Mouse (Mus musculus) midbrain, embryonic 14.5 days (tissue): ENCODE data around the gene Wdr74. TPM values are rescaled to one million over a fixed set of nuclear protein-coding genes. Genes with fewer than 3 reads are reported as not detected.

Experiments
- ATAC-seq: fragments of 200-750 bp; cut with Nextera tagmentation; 2 replicates; pipeline ENCODE4 v1.8.0; 2017; ENCODE audit warnings: moderate number of reproducible peaks, moderate library complexity; ENCODE audit not compliant: low FRiP score, low TSS enrichment
- DNase-seq: peaks from one replicate; pipeline ENCODE4 v3.0.0-alpha.2; 2015
- H3K27ac ChIP-seq: fragments of 300-500 bp; sonication (generic); replicated peaks from 2 replicates; pipeline ENCODE4 v1.5.1; 2014; ENCODE audit warnings: mild to moderate bottlenecking, low read depth, low read length, moderate library complexity
- H3K27me3 ChIP-seq: fragments of 300-500 bp; sonication (generic); 2 replicates; pipeline ENCODE4 v1.6.1; 2014; ENCODE audit warnings: low read length, control low read depth, mixed read lengths; ENCODE audit not compliant: control insufficient read depth, insufficient read depth
- H3K36me3 ChIP-seq: fragments of 300-500 bp; sonication (generic); 2 replicates; pipeline ENCODE4 v1.6.1; 2014; ENCODE audit warnings: low read length, control low read depth; ENCODE audit not compliant: control insufficient read depth, insufficient read depth
- H3K4me1 ChIP-seq: fragments of 300-500 bp; sonication (generic); 2 replicates; pipeline ENCODE4 v1.6.1; 2014; ENCODE audit warnings: mild to moderate bottlenecking, antibody characterized with exemption, low read length, control low read depth; ENCODE audit not compliant: control insufficient read depth, insufficient read depth
- H3K4me2 ChIP-seq: fragments of 300-500 bp; sonication (generic); 2 replicates; pipeline ENCODE4 v1.6.1; 2014; ENCODE audit warnings: mild to moderate bottlenecking, low read length, moderate library complexity
- H3K4me3 ChIP-seq: fragments of 300-500 bp; sonication (generic); replicated peaks from 2 replicates; pipeline ENCODE4 v1.5.1; 2014; ENCODE audit warnings: low read depth, low read length
- H3K9ac ChIP-seq: fragments of 300-500 bp; sonication (generic); replicated peaks from 2 replicates; pipeline ENCODE4 v1.6.1; 2014; ENCODE audit warnings: mild to moderate bottlenecking, low read length, moderate library complexity
- H3K9me3 ChIP-seq: fragments of 300-500 bp; sonication (generic); 2 replicates; pipeline ENCODE4 v1.6.1; 2016; ENCODE audit warnings: low read length, control low read depth, mixed read lengths; ENCODE audit not compliant: control insufficient read depth
- WGBS: fragments of 180-500 bp; shearing (Covaris S2); extraction: QIAGEN DNeasy Blood & Tissue Kit; methylation state at CpG from one replicate; pipeline ENCODE4 v1.1.7; 2014; 5-methylcytosine and 5-hydroxymethylcytosine counted together
- polyA plus RNA-seq: library from polyadenylated mRNA; unstranded; fragments of >200 nt; fragmentation: Nextera tagmentation; extraction: Ambion mirVana; gene quantifications from 2 replicates; pipeline ENCODE4 v1.2.1, GENCODE M21; 2014

The Wdr74 gene
- 89.1 and 95.7 TPM in 2 replicates for polyA plus RNA-seq

- peaks cover 28% of the 10 kb centered on the region for H3K36me3 ChIP-seq
- no peaks in the 10 kb centered on the region for H3K9me3 ChIP-seq
- peak within 1 kb of the TSS; percentile 68 for H3K4me2 ChIP-seq
- peaks cover 5% of the 10 kb centered on the region for H3K4me1 ChIP-seq
- WGBS = under 1% methylated on average over 32 of the region's 32 CpGs
- H3K27ac ChIP-seq = peak within 1 kb of the TSS; percentile 81
- DNase-seq = peak; percentile 97
- peak; percentile 94 for ATAC-seq
- H3K4me3 ChIP-seq = peak within 1 kb of the TSS; percentile 82
- peak within 1 kb of the TSS; percentile 57 for H3K9ac ChIP-seq
- H3K27me3 ChIP-seq = no peaks in the 10 kb centered on the region
These were observed at the start of gene Wdr74 for GRCm38 (mm10) chr19:8735389-8736159. Wdr74 (plus strand) TSS chr19:8735827.

- H3K36me3 ChIP-seq = no peaks in the 10 kb centered on the region
- H3K4me3 ChIP-seq = no peak overlapping the region
- DNase-seq (peak; percentile 40), ATAC-seq (no peak)
- H3K9ac ChIP-seq = no peak overlapping the region
- no peak overlapping the region for H3K4me2 ChIP-seq
- H3K9me3 ChIP-seq = no peaks in the 10 kb centered on the region
- WGBS = 31% methylated on average over 9 of the region's 9 CpGs
- no peaks in the 10 kb centered on the region for H3K4me1 ChIP-seq
- H3K27me3 ChIP-seq = no peaks in the 10 kb centered on the region
- H3K27ac ChIP-seq = no peak overlapping the region
These were observed 43.6 kb upstream of the Wdr74 start for GRCm38 (mm10) chr19:8691871-8692539.

GRCm38 (mm10) chr19:8692740-8693139, 42.9 kb upstream of the Wdr74 start:
- WGBS = 68% methylated on average over 5 of the region's 5 CpGs
- H3K9me3 ChIP-seq = no peaks in the 10 kb centered on the region
- no peaks in the 10 kb centered on the region for H3K4me1 ChIP-seq
- H3K36me3 ChIP-seq = no peaks in the 10 kb centered on the region
- H3K4me3 ChIP-seq = no peak overlapping the region
- ATAC-seq = no peak
- no peak overlapping the region; the same call in 1 of the 2 replicates for H3K27ac ChIP-seq
- H3K27me3 ChIP-seq = no peaks in the 10 kb centered on the region
- no peak overlapping the region for H3K4me2 ChIP-seq
- no peak overlapping the region for H3K9ac ChIP-seq
- no peak for DNase-seq

- Histone ChIP-seq H3K4me3 (no peak overlapping the region), H3K9ac (no peak overlapping the region), H3K27ac (no peak overlapping the region), H3K9me3 (no peaks in the 10 kb centered on the region), H3K36me3 (no peaks in the 10 kb centered on the region), H3K4me1 (no peaks in the 10 kb centered on the region), H3K4me2 (no peak overlapping the region), H3K27me3 (no peaks in the 10 kb centered on the region)
- 72% methylated on average over 6 of the region's 6 CpGs for WGBS
- ATAC-seq (no peak), DNase-seq (no peak)
These were observed 40.3 kb upstream of the Wdr74 start for GRCm38 (mm10) chr19:8695330-8695729.

- Histone ChIP-seq H3K9ac (no peak overlapping the region), H3K4me2 (no peak overlapping the region), H3K27ac (no peak overlapping the region), H3K36me3 (no peaks in the 10 kb centered on the region), H3K27me3 (no peaks in the 10 kb centered on the region), H3K9me3 (no peaks in the 10 kb centered on the region), H3K4me1 (no peaks in the 10 kb centered on the region), H3K4me3 (no peak overlapping the region)
- DNase-seq = no peak
- no peak for ATAC-seq
- WGBS = 80% methylated on average over 9 of the region's 9 CpGs
These were observed 36.0 kb upstream of the Wdr74 start for GRCm38 (mm10) chr19:8699652-8700051.

GRCm38 (mm10) chr19:8702458-8702857, 33.2 kb upstream of the Wdr74 start:
- H3K36me3 ChIP-seq = peaks cover 11% of the 10 kb centered on the region
- no peak overlapping the region for H3K4me3 ChIP-seq
- WGBS = 68% methylated on average over 3 of the region's 3 CpGs
- no peak for ATAC-seq
- H3K4me1 ChIP-seq = no peaks in the 10 kb centered on the region
- no peak for DNase-seq
- no peaks in the 10 kb centered on the region for H3K9me3 ChIP-seq
- H3K27me3 ChIP-seq = no peaks in the 10 kb centered on the region
- no peak overlapping the region for H3K9ac ChIP-seq
- H3K4me2 ChIP-seq = no peak overlapping the region
- H3K27ac ChIP-seq = no peak overlapping the region

GRCm38 (mm10) chr19:8703571-8703970, 32.1 kb upstream of the Wdr74 start:
- DNase-seq = no peak
- no peak overlapping the region for H3K9ac ChIP-seq
- no peak overlapping the region for H3K4me2 ChIP-seq
- H3K27ac ChIP-seq = no peak overlapping the region
- ATAC-seq = no peak
- no peaks in the 10 kb centered on the region for H3K27me3 ChIP-seq
- H3K36me3 ChIP-seq = peaks cover 22% of the 10 kb centered on the region
- WGBS = 49% methylated on average over 4 of the region's 4 CpGs
- H3K9me3 ChIP-seq = no peaks in the 10 kb centered on the region
- no peaks in the 10 kb centered on the region for H3K4me1 ChIP-seq
- no peak overlapping the region for H3K4me3 ChIP-seq

- DNase-seq (no peak), ATAC-seq (no peak)
- H3K9me3 ChIP-seq = no peaks in the 10 kb centered on the region
- H3K4me3 ChIP-seq = no peak overlapping the region
- 81% methylated on average over 6 of the region's 6 CpGs for WGBS
- no peak overlapping the region for H3K9ac ChIP-seq
- no peak overlapping the region for H3K4me2 ChIP-seq
- H3K36me3 ChIP-seq = peaks cover 38% of the 10 kb centered on the region
- no peak overlapping the region for H3K27ac ChIP-seq
- no peaks in the 10 kb centered on the region for H3K27me3 ChIP-seq
- H3K4me1 ChIP-seq = no peaks in the 10 kb centered on the region
These were observed 30.5 kb upstream of the Wdr74 start for GRCm38 (mm10) chr19:8705026-8705708.
